Mouse (Mus musculus): Measurements from ENCODE around the gene Ptprd.

DNA sequence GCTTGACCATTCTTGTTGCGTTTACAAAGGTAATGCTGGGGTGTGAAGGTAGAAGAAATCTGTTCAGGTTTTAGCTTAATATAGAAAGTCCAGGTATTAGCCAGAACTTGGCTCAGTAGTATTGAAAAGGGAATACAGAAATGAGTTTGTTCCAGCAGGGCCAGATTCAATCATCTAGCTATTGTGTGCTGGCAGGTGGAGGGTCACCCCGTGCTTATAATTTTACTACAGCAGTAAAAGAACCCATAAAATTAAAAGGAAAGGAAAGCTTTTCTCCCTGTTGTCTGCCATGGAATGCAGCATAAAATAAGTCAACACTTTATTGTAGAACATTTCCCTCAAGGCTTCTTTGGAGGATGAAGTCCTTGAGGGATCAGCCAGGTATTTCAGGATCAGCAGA, 1558.8 kb downstream of the Ptprd start:
- TF ChIP-seq ZC3H11A (IDR thresholded peaks at IDR 0.05; ENCODE audit: low read depth, low read length) (no peak), POLR2A (IDR thresholded peaks at IDR 0.05; ENCODE audit: control insufficient read depth in 1 of 2, insufficient read depth in 1 of 2, low read depth in 1 of 2, low read length in 2 of 2, poor library complexity in 1 of 2) (no peak), USF1 (IDR thresholded peaks at IDR 0.05; ENCODE audit: low read depth, low read length) (no peak), CTCF (IDR thresholded peaks at IDR 0.05 in 2 of 3, conservative IDR thresholded peaks at IDR 0.05 in 1 of 3; ENCODE audit: control insufficient read depth in 1 of 3, insufficient read depth in 1 of 3, low read depth in 2 of 3, low read length in 3 of 3, poor library complexity in 1 of 3, severe bottlenecking in 1 of 3) (no peak)

Data from MEL (cell line).